Mouse (Mus musculus) cerebellum, adult 8-10 months (tissue): ENCODE data around the gene Fuca1.

Source experiments
- DNase-seq: peaks from one replicate; pipeline ENCODE4 v3.0.0; 2022

Gene Fuca1

GRCm38 (mm10) chr4:135889146-135889883, 31.2 kb upstream of the Fuca1 start:
- DNase-seq = no peak

GRCm38 (mm10) chr4:135889884-135890283, 30.7 kb upstream of the Fuca1 start:
- DNase-seq = peak; percentile 62

GRCm38 (mm10) chr4:135891539-135891938, 29.0 kb upstream of the Fuca1 start:
- no peak for DNase-seq

GRCm38 (mm10) chr4:135892884-135893283, 27.7 kb upstream of the Fuca1 start:
- no peak for DNase-seq

GRCm38 (mm10) chr4:135895071-135895571, 25.4 kb upstream of the Fuca1 start, which contains the start of gene Cnr2:
Cnr2 (plus strand) TSS chr4:135895394.
- DNase-seq = no peak

- no peak for DNase-seq
These were observed 24.4 kb upstream of the Fuca1 start for GRCm38 (mm10) chr4:135896157-135896556.

- no peak for DNase-seq
These were observed 22.0 kb upstream of the Fuca1 start for GRCm38 (mm10) chr4:135898380-135899049.

- no peak for DNase-seq
These were observed 21.5 kb upstream of the Fuca1 start for GRCm38 (mm10) chr4:135899050-135899448.

GRCm38 (mm10) chr4:135900008-135900407, 20.5 kb upstream of the Fuca1 start:
- no peak for DNase-seq

GRCm38 (mm10) chr4:135902606-135903242, 17.8 kb upstream of the Fuca1 start:
- DNase-seq = no peak

GRCm38 (mm10) chr4:135904810-135905209, 15.7 kb upstream of the Fuca1 start:
- DNase-seq = no peak

- DNase-seq = no peak
These were observed 13.9 kb upstream of the Fuca1 start for GRCm38 (mm10) chr4:135906633-135907032.

GRCm38 (mm10) chr4:135909326-135910066, 11.0 kb upstream of the Fuca1 start:
- no peak for DNase-seq

- DNase-seq = no peak
These were observed 9.0 kb upstream of the Fuca1 start for GRCm38 (mm10) chr4:135911531-135911930.

GRCm38 (mm10) chr4:135912164-135912563, 8.4 kb upstream of the Fuca1 start:
- no peak for DNase-seq

- no peak for DNase-seq
These were observed 7.7 kb upstream of the Fuca1 start for GRCm38 (mm10) chr4:135912835-135913234.

- no peak for DNase-seq
These were observed 7.1 kb upstream of the Fuca1 start for GRCm38 (mm10) chr4:135913433-135913832.

GRCm38 (mm10) chr4:135918635-135919279, 1.8 kb upstream of the Fuca1 start:
- no peak for DNase-seq

GRCm38 (mm10) chr4:135919280-135919639, 1.3 kb upstream of the Fuca1 start:
- no peak for DNase-seq

GRCm38 (mm10) chr4:135921257-135922120, 954 bp downstream of the Fuca1 start:
- DNase-seq = no peak

GRCm38 (mm10) chr4:135922190-135922589, 1.7 kb downstream of the Fuca1 start:
- no peak for DNase-seq

- no peak for DNase-seq
These were observed 3.9 kb downstream of the Fuca1 start for GRCm38 (mm10) chr4:135924418-135924817.
